Mouse (Mus musculus) ovary, adult 10 weeks (tissue): Measurements from ENCODE around the gene Tmeff2. TPM values are rescaled to one million over a fixed set of nuclear protein-coding genes. Genes with fewer than 3 reads are reported as not detected.

Source experiments
- polyA plus RNA-seq: library from polyadenylated mRNA; stranded (reverse); fragments of 350-450 nt; fragmentation: Illumina TruSeq; extraction: RNeasy Lipid Tissue Mini Kit (QIAGEN cat#74804); gene quantifications from one replicate; pipeline ENCODE4 v1.2.3, GENCODE M21; 2014

The Tmeff2 gene
- 8.6 TPM for polyA plus RNA-seq

GRCm38 (mm10) chr1:50900386-50900785, at the start of gene Tmeff2:
Gene Tmeff2, plus strand, starts transcription at chr1:50900647.

